Mouse (Mus musculus) liver, embryonic 14.5 days (tissue): ENCODE measurements around the gene Anapc16. TPM values are rescaled to one million over a fixed set of nuclear protein-coding genes. Genes with fewer than 3 reads are reported as not detected.
A peak's percentile ranks its signal among the peaks of the same experiment; 100 is the strongest.

ENCODE experiments used
- ATAC-seq: fragments of 200-750 bp; cut with Nextera tagmentation; 2 replicates; pipeline ENCODE4 v1.8.0; 2017; ENCODE audit warnings: moderate number of reproducible peaks, mild to moderate bottlenecking, moderate library complexity; ENCODE audit not compliant: insufficient read depth
- DNase-seq, 3 experiments: peaks; one replicate each; pipeline ENCODE4 v3.0.0-alpha.2; 2012 to 2013; ENCODE audit warnings: low read depth in 3 of 3, low spot score in 3 of 3
- H3K27ac ChIP-seq: fragments of 300-500 bp; sonication (generic); 2 replicates; pipeline ENCODE4 v1.5.1; 2014; ENCODE audit warnings: moderate library complexity, mild to moderate bottlenecking, control low read depth, inconsistent platforms
- H3K27me3 ChIP-seq: fragments of 300-500 bp; sonication (generic); 2 replicates; pipeline ENCODE4 v1.6.1; 2014; ENCODE audit warnings: mild to moderate bottlenecking, low read length, moderate library complexity; ENCODE audit not compliant: control insufficient read depth, insufficient read depth
- H3K36me3 ChIP-seq: fragments of 300-500 bp; sonication (generic); replicated peaks from 2 replicates; pipeline ENCODE4 v1.6.1; 2014; ENCODE audit warnings: low read depth; ENCODE audit not compliant: control insufficient read depth, insufficient read depth
- H3K4me1 ChIP-seq, 2 experiments: fragments of 200-500 bp in 1 of 2; fragments of 300-500 bp in 1 of 2; sonication (generic) in 1 of 2; replicated peaks; 2 replicates each; pipeline ENCODE4 v1.6.1; 2012 to 2014; ENCODE audit warnings: antibody characterized with exemption in 1 of 2, inconsistent platforms in 1 of 2, low read length in 1 of 2; ENCODE audit not compliant: control insufficient read depth in 2 of 2, insufficient read depth in 2 of 2
- H3K4me2 ChIP-seq: fragments of 300-500 bp; sonication (generic); 2 replicates; pipeline ENCODE4 v1.6.1; 2014; ENCODE audit warnings: low read depth, mild to moderate bottlenecking, control low read depth, moderate library complexity
- H3K4me3 ChIP-seq, 2 experiments: fragments of 200-500 bp in 1 of 2; fragments of 300-500 bp in 1 of 2; sonication (generic) in 1 of 2; 2 replicates each; pipeline ENCODE4 v1.5.1; 2012 to 2014; ENCODE audit warnings: low read depth in 2 of 2, low read length in 2 of 2, mild to moderate bottlenecking in 2 of 2, control low read depth in 1 of 2, inconsistent platforms in 1 of 2, moderate library complexity in 1 of 2; ENCODE audit not compliant: insufficient read depth in 1 of 2
- H3K9ac ChIP-seq: fragments of 300-500 bp; sonication (generic); replicated peaks from 2 replicates; pipeline ENCODE4 v1.6.1; 2014; ENCODE audit warnings: mild to moderate bottlenecking, control low read depth, moderate library complexity
- H3K9me3 ChIP-seq: fragments of 300-500 bp; sonication (generic); 2 replicates; pipeline ENCODE4 v1.6.1; 2016; ENCODE audit warnings: low read length, mixed read lengths; ENCODE audit not compliant: control insufficient read depth
- CTCF ChIP-seq: IDR thresholded peaks from 2 replicates; pipeline ENCODE4 v1.5.1; 2016; ENCODE audit warnings: antibody characterized with exemption, low read depth, control low read depth
- EP300 ChIP-seq: IDR thresholded peaks from 2 replicates; pipeline ENCODE4 v1.6.1; 2016; ENCODE audit warnings: antibody characterized with exemption, low read depth
- WGBS: fragments of 180-500 bp; shearing (Covaris S2); extraction: QIAGEN DNeasy Blood & Tissue Kit; methylation state at CpG from one replicate; pipeline ENCODE4 v1.1.7; 2014; ENCODE audit not compliant: insufficient replicate concordance; 5-methylcytosine and 5-hydroxymethylcytosine counted together
- polyA plus RNA-seq, 2 experiments: library from polyadenylated mRNA; depleted of rRNA in 1 of 2; stranded (reverse) in 1 of 2; unstranded in 1 of 2; fragments of >200 nt; fragmentation: Nextera tagmentation in 1 of 2; extraction: Ambion mirVana in 1 of 2; gene quantifications; 2 replicates each; pipeline versions ENCODE4 v1.2.1 to v1.2.3; 2012 to 2014

The Anapc16 gene
- polyA plus RNA-seq, 2 experiments, result 29.9 to 39.7 TPM

- Histone ChIP-seq H3K4me1 (peaks cover 0 to 2% of the 10 kb centered on the region in 2 experiments; a peak in 2 of 4 replicates), H3K9ac (no peak overlapping the region), H3K27ac (no peak overlapping the region), H3K36me3 (no peaks in the 10 kb centered on the region), H3K27me3 (no peaks in the 10 kb centered on the region), H3K4me3 (no peak overlapping the region), H3K4me2 (no peak overlapping the region), H3K9me3 (no peaks in the 10 kb centered on the region)
- ATAC-seq (no peak), DNase-seq (no peak)
- WGBS, result 69% methylated on average over 2 of the region's 2 CpGs
- no peak for TF ChIP-seq CTCF
Measured at GRCm38 (mm10) chr10:60019299-60019698, 16.4 kb upstream of the Anapc16 start.

DNA sequence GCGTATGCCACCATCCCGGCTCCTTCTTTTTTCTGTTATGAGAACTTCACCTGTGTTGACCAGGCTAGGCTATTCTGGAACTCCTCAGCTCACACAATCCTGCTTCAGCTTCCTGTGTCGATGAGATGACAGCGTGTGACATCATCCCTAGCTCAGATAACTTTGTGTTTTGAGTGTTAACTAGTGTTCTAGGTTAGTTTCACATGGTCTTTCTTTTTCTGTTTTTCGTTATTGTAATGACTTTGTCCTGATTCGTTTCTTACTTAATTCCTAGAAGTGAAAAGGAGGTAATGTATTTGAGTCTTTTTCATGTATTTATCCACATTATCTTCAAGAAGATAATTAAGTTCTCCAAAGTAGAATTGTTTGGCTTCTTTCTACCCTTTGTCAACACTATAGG is 13.3 kb upstream of the Anapc16 start:
- Histone ChIP-seq H3K27me3 (no peaks in the 10 kb centered on the region), H3K36me3 (no peaks in the 10 kb centered on the region; the same call in 1 of the 2 replicates), H3K9ac (no peak overlapping the region), H3K4me3 (no peak overlapping the region), H3K27ac (no peak overlapping the region), H3K4me2 (no peak overlapping the region), H3K4me1 (peaks cover 0 to 2% of the 10 kb centered on the region in 2 experiments; a peak in 2 of 4 replicates), H3K9me3 (no peaks in the 10 kb centered on the region)
- ATAC-seq (no peak), DNase-seq (no peak)
- TF ChIP-seq EP300, result no peak
- no peak for TF ChIP-seq CTCF
- 83% methylated on average over 6 of the region's 6 CpGs for WGBS

DNA sequence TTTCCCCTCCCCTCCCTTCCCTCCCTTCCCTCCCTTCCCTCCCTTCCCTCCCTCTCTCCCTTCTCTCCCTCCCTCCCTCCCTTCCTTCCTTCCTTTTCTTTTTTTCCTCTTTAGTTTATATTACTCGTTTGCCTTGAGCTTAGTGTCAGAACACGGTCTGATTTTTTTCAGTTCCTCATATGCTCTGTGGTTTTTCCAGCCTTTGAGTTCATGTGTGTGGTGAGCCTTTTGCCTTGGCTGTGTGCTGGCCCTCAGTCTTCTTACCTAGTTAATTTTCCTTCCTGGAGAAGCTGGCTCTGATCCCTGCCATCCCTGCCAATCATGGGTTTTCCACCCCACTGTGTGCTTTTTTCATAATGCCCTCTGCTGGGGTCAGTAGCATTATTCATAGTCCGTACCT is 6.2 kb upstream of the Anapc16 start:
- H3K4me2 ChIP-seq, result no peak overlapping the region
- 40% methylated on average over 3 of the region's 3 CpGs for WGBS
- no peaks in the 10 kb centered on the region for H3K9me3 ChIP-seq
- no peak overlapping the region for H3K27ac ChIP-seq
- no peak overlapping the region for H3K9ac ChIP-seq
- no peaks in the 10 kb centered on the region; the same call in 1 of the 2 replicates for H3K36me3 ChIP-seq
- no peaks in the 10 kb centered on the region for H3K4me1 ChIP-seq
- no peaks in the 10 kb centered on the region for H3K27me3 ChIP-seq
- ATAC-seq (no peak), DNase-seq (no peak)
- no peak overlapping the region for H3K4me3 ChIP-seq
- TF ChIP-seq EP300 (no peak), CTCF (no peak)

GRCm38 (mm10) chr10:60005264-60005663 is 2.3 kb upstream of the Anapc16 start:
- DNase-seq, result peak in 1 of 3 experiments; percentile 19

DNA sequence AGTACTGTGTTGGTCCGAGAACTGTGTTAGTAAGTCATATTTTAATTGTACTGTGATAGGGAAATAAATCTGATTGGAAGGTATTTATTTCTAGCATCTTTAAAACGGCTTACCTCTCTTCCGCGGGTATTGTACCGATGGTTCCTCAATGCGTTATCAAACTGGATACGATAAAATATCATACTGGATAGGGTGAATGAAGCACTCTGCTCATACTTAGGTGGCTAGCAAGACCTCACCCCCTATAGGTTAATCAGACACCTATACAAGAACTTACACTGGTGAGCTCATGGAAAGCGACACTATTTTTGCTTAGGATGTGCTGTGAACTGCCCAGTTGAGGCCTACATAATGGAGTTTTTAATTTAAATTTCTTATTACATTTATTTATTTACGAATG is 912 bp upstream of the Anapc16 start:
- H3K9me3 ChIP-seq, result no peaks in the 10 kb centered on the region
- TF ChIP-seq CTCF, result no peak
- no peak for TF ChIP-seq EP300
- peak overlapping the region; percentile 82 for H3K4me2 ChIP-seq
- no peak for DNase-seq
- H3K36me3 ChIP-seq, result no peaks in the 10 kb centered on the region
- H3K4me1 ChIP-seq, result peaks cover 14% of the 10 kb centered on the region in 2 experiments
- peak overlapping the region; percentile 90 for H3K27ac ChIP-seq
- WGBS, result 68% methylated on average over 9 of the region's 9 CpGs
- ATAC-seq, result no peak
- H3K4me3 ChIP-seq, result peak overlapping the region; percentile 67 to 90
- peak overlapping the region; percentile 61 for H3K9ac ChIP-seq
- H3K27me3 ChIP-seq, result no peaks in the 10 kb centered on the region

More at GRCm38 (mm10) chr10:60005264-60005663, 2.3 kb upstream of the Anapc16 start:
- H3K4me2 ChIP-seq, result no peak overlapping the region
- TF ChIP-seq CTCF (peak; percentile 65), EP300 (no peak)
- no peaks in the 10 kb centered on the region for H3K9me3 ChIP-seq
- no peak overlapping the region for H3K27ac ChIP-seq
- no peak overlapping the region for H3K9ac ChIP-seq
- ATAC-seq, result no peak
- WGBS, result 43% methylated on average over 2 of the region's 2 CpGs
- H3K4me3 ChIP-seq, result no peak overlapping the region
- H3K36me3 ChIP-seq, result no peaks in the 10 kb centered on the region
- no peaks in the 10 kb centered on the region for H3K27me3 ChIP-seq
- H3K4me1 ChIP-seq, result peaks cover 12 to 14% of the 10 kb centered on the region in 2 experiments
